Mouse (Mus musculus) c-Kit-positive CD71-negative TER-119-negative erythroid progenitor cells, embryonic 14.5 days (primary cell): ENCODE measurements around the gene Gfod1.

Experiments
- DNase-seq: peaks from one replicate; pipeline ENCODE4 v3.0.0-alpha.2; 2013; ENCODE audit warnings: low read depth

Gfod1 gene

GRCm38 (mm10) chr13:43304018-43304431 lies at the start of gene Gfod1:
TSS of gene Gfod1 (minus strand) at chr13:43304172.
- peak; percentile 92 for DNase-seq

- DNase-seq = no peak
Observed at GRCm38 (mm10) chr13:43353356-43353755, 49.4 kb upstream of the Gfod1 start.

- no peak for DNase-seq
Observed at GRCm38 (mm10) chr13:43350489-43351169, 46.7 kb upstream of the Gfod1 start.

GRCm38 (mm10) chr13:43349376-43349775 lies 45.4 kb upstream of the Gfod1 start:
- DNase-seq = no peak

GRCm38 (mm10) chr13:43346825-43347224 lies 42.9 kb upstream of the Gfod1 start:
- no peak for DNase-seq

- no peak for DNase-seq
Observed at GRCm38 (mm10) chr13:43338632-43339031, 34.7 kb upstream of the Gfod1 start.

GRCm38 (mm10) chr13:43338001-43338400 lies 34.0 kb upstream of the Gfod1 start:
- DNase-seq = no peak

- DNase-seq = no peak
Observed at GRCm38 (mm10) chr13:43336425-43337221, 32.7 kb upstream of the Gfod1 start.

- peak; percentile 36 for DNase-seq
Observed at GRCm38 (mm10) chr13:43332591-43332990, 28.6 kb upstream of the Gfod1 start.

- DNase-seq = no peak
Observed at GRCm38 (mm10) chr13:43331721-43332444, 27.9 kb upstream of the Gfod1 start.

GRCm38 (mm10) chr13:43325427-43325826 lies 21.5 kb upstream of the Gfod1 start:
- no peak for DNase-seq

GRCm38 (mm10) chr13:43321492-43321891 lies 17.5 kb upstream of the Gfod1 start:
- DNase-seq = no peak

GRCm38 (mm10) chr13:43319396-43319795 lies 15.4 kb upstream of the Gfod1 start:
- DNase-seq = no peak

- DNase-seq = no peak
Observed at GRCm38 (mm10) chr13:43317411-43317810, 13.4 kb upstream of the Gfod1 start.

GRCm38 (mm10) chr13:43305181-43305924 lies 1.4 kb upstream of the Gfod1 start:
- DNase-seq = no peak

GRCm38 (mm10) chr13:43304700-43305099 lies 728 bp upstream of the Gfod1 start:
- DNase-seq = no peak

- DNase-seq = no peak
Observed at GRCm38 (mm10) chr13:43303161-43303965, 609 bp downstream of the Gfod1 start.

- no peak for DNase-seq
Observed at GRCm38 (mm10) chr13:43302651-43303160, 1.3 kb downstream of the Gfod1 start.

- no peak for DNase-seq
Observed at GRCm38 (mm10) chr13:43302239-43302638, 1.7 kb downstream of the Gfod1 start.

GRCm38 (mm10) chr13:43300906-43301305 lies 3.1 kb downstream of the Gfod1 start:
- DNase-seq = peak; percentile 29

- DNase-seq = no peak
Observed at GRCm38 (mm10) chr13:43300366-43300765, 3.6 kb downstream of the Gfod1 start.
